Mouse (Mus musculus): Measurements from ENCODE around the gene Rfx1. TPM values are rescaled to one million over a fixed set of nuclear protein-coding genes. Genes with fewer than 3 reads are reported as not detected.

Rfx1 gene
- total and polyA plus RNA-seq, 3 experiments = 3.2 to 13.1 (median 10.8) TPM

- dilution Hi-C loops (cut with MboI; ENCODE audit: extremely low pct_ligation_motif_present, extremely low pct_unique_long_range_greater_than_20kb, low sequenced_read_pairs) (no loop called here), in situ Hi-C loops (cut with MboI; ENCODE audit: low pct_ligation_motif_present, low pct_unique_long_range_greater_than_20kb, low sequenced_read_pairs) (no loop called here)
- Histone ChIP-seq H3K79me2 (replicated peaks; ENCODE audit: control insufficient read depth, extremely low read depth, insufficient read depth, poor library complexity, severe bottlenecking) (no peaks in the 10 kb centered on the region), H3K4me2 (ENCODE audit: insufficient read depth, low read depth, poor library complexity, severe bottlenecking) (no peak overlapping the region), H3K9ac (ENCODE audit: insufficient read depth, low read depth) (no peak overlapping the region), H3K9me3 (replicated peaks; ENCODE audit: low read length) (no peaks in the 10 kb centered on the region), H3K4me3 (replicated peaks in 1 of 3; ENCODE audit: low read depth in 2 of 3, low read length in 2 of 3, poor library complexity in 1 of 3) (no peak overlapping the region), H3K27ac (ENCODE audit: insufficient read depth, low read depth) (no peak overlapping the region), H3K4me1 (ENCODE audit: control insufficient read depth in 1 of 2, insufficient read depth in 2 of 2) (no peaks in the 10 kb centered on the region), H3K27me3 (replicated peaks) (no peaks in the 10 kb centered on the region), H3K36me3 (replicated peaks in 1 of 2; ENCODE audit: control insufficient read depth in 1 of 2, insufficient read depth in 1 of 2, low read length in 1 of 2) (peaks cover 77 to 95% of the 10 kb centered on the region in 2 experiments)
- TF ChIP-seq IRF4 (IDR thresholded peaks at IDR 0.05; ENCODE audit: low read depth, low read length) = no peak
- no peak for TF ChIP-seq CTCF (conservative IDR thresholded peaks at IDR 0.05 in 1 of 2, IDR thresholded peaks at IDR 0.05 in 1 of 2; ENCODE audit: low read depth in 2 of 2, low read length in 2 of 2)
- TF ChIP-seq ZNF384 (IDR thresholded peaks at IDR 0.05; ENCODE audit: low read depth, low read length) = no peak
- TF ChIP-seq UBTF (IDR thresholded peaks at IDR 0.05; ENCODE audit: low read depth, low read length) = no peak
- no peak for TF ChIP-seq JUND (conservative IDR thresholded peaks at IDR 0.05; ENCODE audit: low read depth, low read length)
- TF ChIP-seq ZC3H11A (IDR thresholded peaks at IDR 0.05; ENCODE audit: low read depth, low read length) = no peak
- no peak for TF ChIP-seq MXI1 (IDR thresholded peaks at IDR 0.05; ENCODE audit: low read depth, low read length)
- no peak for TF ChIP-seq HCFC1 (IDR thresholded peaks at IDR 0.05; ENCODE audit: low read depth, low read length)
- TF ChIP-seq RAD21 (IDR thresholded peaks at IDR 0.05; ENCODE audit: low read depth, low read length) = no peak
- TF ChIP-seq KAT2A (IDR thresholded peaks at IDR 0.05; ENCODE audit: insufficient replicate concordance, low read length) = no peak
- TF ChIP-seq JUN (IDR thresholded peaks at IDR 0.05; ENCODE audit: insufficient read depth, low read depth, low read length) = no peak
- no peak for TF ChIP-seq NELFE (IDR thresholded peaks at IDR 0.05; ENCODE audit: low read depth, low read length)
- TF ChIP-seq ZKSCAN1 (IDR thresholded peaks at IDR 0.05; ENCODE audit: borderline replicate concordance, low read depth, low read length) = no peak
- TF ChIP-seq E2F4 (IDR thresholded peaks at IDR 0.05; ENCODE audit: insufficient replicate concordance, low read depth, low read length) = no peak
- TF ChIP-seq USF2 (conservative IDR thresholded peaks at IDR 0.05; ENCODE audit: low read depth, low read length) = no peak
- no peak for TF ChIP-seq ELF1 (IDR thresholded peaks at IDR 0.05; ENCODE audit: low read depth, low read length)
- TF ChIP-seq ETS1 (conservative IDR thresholded peaks at IDR 0.05; ENCODE audit: low read depth, low read length) = no peak
- no peak for TF ChIP-seq MEF2A (IDR thresholded peaks at IDR 0.05; ENCODE audit: borderline replicate concordance, low read depth, low read length)
- no peak for TF ChIP-seq MAFK (IDR thresholded peaks at IDR 0.05; ENCODE audit: insufficient replicate concordance, low read length)
- no peak for TF ChIP-seq BHLHE40 (IDR thresholded peaks at IDR 0.05; ENCODE audit: low read depth, low read length)
- no peak for DNase-seq (ENCODE audit: extremely low read depth)
Measured at GRCm38 (mm10) chr8:84090585-84090984, 24.0 kb downstream of the Rfx1 start.

DNA sequence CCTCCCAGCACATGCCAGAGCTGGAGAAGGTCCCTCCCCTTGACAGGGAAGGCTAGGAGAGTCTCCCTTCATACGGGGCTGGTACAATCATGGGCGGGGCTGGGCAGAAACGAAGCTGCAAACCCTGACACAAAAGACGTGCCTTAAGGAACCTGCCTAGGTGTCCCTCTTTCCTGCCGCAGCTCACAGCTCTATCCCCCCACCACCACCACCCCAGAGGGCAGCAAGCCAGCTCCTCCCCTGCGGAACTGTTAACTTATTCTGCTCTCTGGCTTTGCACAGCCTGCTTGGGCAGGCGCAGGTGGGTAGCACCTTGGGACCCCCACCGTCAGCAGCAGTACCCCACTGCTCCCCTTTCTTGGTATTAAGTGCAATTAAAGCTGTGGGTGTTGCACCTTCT lies 29.4 kb downstream of the Rfx1 start:
- no peak overlapping the region for H3K27ac ChIP-seq (ENCODE audit: insufficient read depth, low read depth)
- H3K9ac ChIP-seq (ENCODE audit: insufficient read depth, low read depth) = no peak overlapping the region
- H3K4me3 ChIP-seq (replicated peaks in 1 of 3; ENCODE audit: low read depth in 2 of 3, low read length in 2 of 3, poor library complexity in 1 of 3) = no peak overlapping the region
- H3K27me3 ChIP-seq (replicated peaks) = no peaks in the 10 kb centered on the region
- in situ Hi-C loops (cut with MboI; ENCODE audit: low pct_ligation_motif_present, low pct_unique_long_range_greater_than_20kb, low sequenced_read_pairs) (no loop called here), dilution Hi-C loops (cut with MboI; ENCODE audit: extremely low pct_ligation_motif_present, extremely low pct_unique_long_range_greater_than_20kb, low sequenced_read_pairs) (no loop called here)
- DNase-seq (ENCODE audit: extremely low read depth) = no peak
- no peaks in the 10 kb centered on the region for H3K9me3 ChIP-seq (replicated peaks; ENCODE audit: low read length)
- no peaks in the 10 kb centered on the region for H3K79me2 ChIP-seq (replicated peaks; ENCODE audit: control insufficient read depth, extremely low read depth, insufficient read depth, poor library complexity, severe bottlenecking)
- no peak overlapping the region for H3K4me2 ChIP-seq (ENCODE audit: insufficient read depth, low read depth, poor library complexity, severe bottlenecking)
- no peak for TF ChIP-seq ZNF384 (IDR thresholded peaks at IDR 0.05; ENCODE audit: low read depth, low read length)
- TF ChIP-seq HCFC1 (IDR thresholded peaks at IDR 0.05; ENCODE audit: low read depth, low read length) = no peak
- TF ChIP-seq PAX5 (IDR thresholded peaks at IDR 0.05; ENCODE audit: low read length) = no peak
- no peak for TF ChIP-seq JUN (IDR thresholded peaks at IDR 0.05; ENCODE audit: insufficient read depth, low read depth, low read length)
- TF ChIP-seq JUND (conservative IDR thresholded peaks at IDR 0.05; ENCODE audit: low read depth, low read length) = no peak
- no peak for TF ChIP-seq SMC3 (IDR thresholded peaks at IDR 0.05; ENCODE audit: low read depth, low read length)
- no peak for TF ChIP-seq ETS1 (conservative IDR thresholded peaks at IDR 0.05; ENCODE audit: low read depth, low read length)
- TF ChIP-seq UBTF (IDR thresholded peaks at IDR 0.05; ENCODE audit: low read depth, low read length) = no peak
- TF ChIP-seq GABPA (IDR thresholded peaks at IDR 0.05; ENCODE audit: insufficient replicate concordance, low read depth, low read length) = no peak
- TF ChIP-seq E2F4 (IDR thresholded peaks at IDR 0.05; ENCODE audit: insufficient replicate concordance, low read depth, low read length) = no peak
- TF ChIP-seq CHD1 (IDR thresholded peaks at IDR 0.05; ENCODE audit: low read depth, low read length) = no peak
- no peak for TF ChIP-seq MAX (IDR thresholded peaks at IDR 0.05; ENCODE audit: low read length)
- TF ChIP-seq MAZ (IDR thresholded peaks at IDR 0.05; ENCODE audit: low read depth, low read length) = no peak
- TF ChIP-seq KAT2A (IDR thresholded peaks at IDR 0.05; ENCODE audit: insufficient replicate concordance, low read length) = no peak
- TF ChIP-seq BHLHE40 (IDR thresholded peaks at IDR 0.05; ENCODE audit: low read depth, low read length) = no peak
- no peak for TF ChIP-seq ZC3H11A (IDR thresholded peaks at IDR 0.05; ENCODE audit: low read depth, low read length)
- no peak for TF ChIP-seq ZMIZ1 (IDR thresholded peaks at IDR 0.05; ENCODE audit: low read depth, low read length)
- no peak for TF ChIP-seq TBP (conservative IDR thresholded peaks at IDR 0.05; ENCODE audit: low read depth, low read length)
- no peak for TF ChIP-seq MEF2A (IDR thresholded peaks at IDR 0.05; ENCODE audit: borderline replicate concordance, low read depth, low read length)
- peaks cover 80 to 95% of the 10 kb centered on the region in 2 experiments for H3K36me3 ChIP-seq (replicated peaks in 1 of 2; ENCODE audit: control insufficient read depth in 1 of 2, insufficient read depth in 1 of 2, low read length in 1 of 2)
- H3K4me1 ChIP-seq (ENCODE audit: control insufficient read depth in 1 of 2, insufficient read depth in 2 of 2) = no peaks in the 10 kb centered on the region

Data from CH12.LX (cell line).